In the genomic region with DNA sequence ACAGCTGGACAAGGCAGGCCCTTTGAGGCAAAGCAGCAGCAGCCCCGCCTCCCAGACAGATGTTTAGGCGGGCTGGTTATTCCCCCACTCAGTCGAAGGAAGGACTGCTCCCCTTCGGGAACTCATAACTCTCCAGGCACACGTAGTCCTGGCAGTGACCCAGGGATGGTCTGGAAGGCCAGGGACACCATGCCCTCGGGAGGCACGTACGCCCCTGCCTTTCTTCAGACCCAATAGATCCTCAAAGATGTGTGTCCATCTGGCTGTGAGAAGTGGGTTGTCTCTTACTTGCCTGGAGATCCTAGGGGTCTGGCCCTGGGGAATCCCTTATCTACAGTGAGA, we compare ENCODE assay signal across 9 mouse cellular contexts. TPM values are rescaled to one million over a fixed set of nuclear protein-coding genes. Genes with fewer than 3 reads are reported as not detected.
A peak's percentile ranks its signal among the peaks of the same experiment; 100 is the strongest.
DNase-seq lines count a peak whose midpoint lies in the region; ATAC-seq and TF ChIP-seq lines count a peak whose summit lies in the region.
"Had no signal": no experiment of that assay in that cellular context is flagged by ENCODE, and none has a peak within 500 bp of the region (broad histone marks: within the 10 kb centered on the region; RNA-seq: fewer than 3 reads in every experiment).

No protein-coding gene starts in this region.

- ATAC-seq in kidney, postnatal 0 days (replicated peaks; ENCODE audit: low FRiP score, low read depth) = no peak
- ATAC-seq in embryonic facial prominence, embryonic 11.5 days (replicated peaks; ENCODE audit: insufficient number of reproducible peaks, low FRiP score, low TSS enrichment, low read depth) = 0 out of 2 replicates have a peak, but pooled peaks have one; percentile 1
- ATAC-seq in hindbrain, postnatal 0 days = no peak
- ATAC-seq in midbrain, postnatal 0 days (ENCODE audit: low FRiP score) = no peak

- 2% methylated on average over 8 of the region's 8 CpGs for WGBS in kidney, postnatal 0 days
- 14% methylated on average over 8 of the region's 8 CpGs for WGBS in embryonic facial prominence, embryonic 11.5 days
- WGBS in hindbrain, postnatal 0 days = 5% methylated on average over 8 of the region's 8 CpGs
- 7% methylated on average over 8 of the region's 8 CpGs for WGBS in midbrain, postnatal 0 days

- peak overlapping the region; percentile 73; the same call in 1 of the 2 replicates for H3K27ac ChIP-seq in kidney, postnatal 0 days
- H3K27ac ChIP-seq in embryonic facial prominence, embryonic 11.5 days (replicated peaks; ENCODE audit: low read depth, low read length) = peak overlapping the region; percentile 59
- peak overlapping the region; percentile 36; the same call in 1 of the 2 replicates for H3K27ac ChIP-seq in hindbrain, postnatal 0 days
- H3K27ac ChIP-seq in midbrain, postnatal 0 days (ENCODE audit: low read depth, low read length) = 0 out of 2 replicates have a peak overlapping the region, but pooled peaks have one; percentile 38

- H3K9me3 ChIP-seq in kidney, postnatal 0 days (replicated peaks; ENCODE audit: low read length) = no peaks in the 10 kb centered on the region
- no peaks in the 10 kb centered on the region for H3K9me3 ChIP-seq in embryonic facial prominence, embryonic 11.5 days (replicated peaks; ENCODE audit: control insufficient read depth, low read length)
- H3K9me3 ChIP-seq in hindbrain, postnatal 0 days (ENCODE audit: low read length) = no peaks in the 10 kb centered on the region
- no peaks in the 10 kb centered on the region for H3K9me3 ChIP-seq in midbrain, postnatal 0 days (ENCODE audit: low read length)

- H3K9ac ChIP-seq in kidney, postnatal 0 days (ENCODE audit: low read depth, low read length) = peak overlapping the region; percentile 24; the same call in 1 of the 2 replicates
- H3K9ac ChIP-seq in embryonic facial prominence, embryonic 11.5 days (replicated peaks; ENCODE audit: low read length) = peak overlapping the region; percentile 54
- H3K9ac ChIP-seq in hindbrain, postnatal 0 days (replicated peaks; ENCODE audit: low read length) = peak overlapping the region; percentile 44
- H3K9ac ChIP-seq in midbrain, postnatal 0 days (replicated peaks; ENCODE audit: low read length, poor library complexity, severe bottlenecking) = peak overlapping the region; percentile 62

- H3K27me3 ChIP-seq in kidney, postnatal 0 days (ENCODE audit: insufficient read depth, low read length) = no peaks in the 10 kb centered on the region
- no peaks in the 10 kb centered on the region for H3K27me3 ChIP-seq in embryonic facial prominence, embryonic 11.5 days (ENCODE audit: control insufficient read depth, insufficient read depth, low read length)
- no peaks in the 10 kb centered on the region for H3K27me3 ChIP-seq in hindbrain, postnatal 0 days (ENCODE audit: insufficient read depth, low read length)
- H3K27me3 ChIP-seq in midbrain, postnatal 0 days (ENCODE audit: insufficient read depth, low read length) = no peaks in the 10 kb centered on the region

- H3K4me2 ChIP-seq in kidney, postnatal 0 days (ENCODE audit: low read length) = peak overlapping the region; percentile 94
- H3K4me2 ChIP-seq in embryonic facial prominence, embryonic 11.5 days (ENCODE audit: low read depth, low read length) = peak overlapping the region; percentile 54
- H3K4me2 ChIP-seq in hindbrain, postnatal 0 days (ENCODE audit: low read depth, low read length) = peak overlapping the region; percentile 68
- peak overlapping the region; percentile 72 for H3K4me2 ChIP-seq in midbrain, postnatal 0 days (ENCODE audit: low read depth, low read length, poor library complexity, severe bottlenecking)

- DNase-seq in kidney, postnatal 0 days (ENCODE audit: low spot score) = no peak
- no peak for DNase-seq in kidney, adult 18-20 months
- DNase-seq in embryonic facial prominence, embryonic 11.5 days (ENCODE audit: low spot score) = no peak
- DNase-seq in hindbrain, postnatal 0 days (ENCODE audit: low spot score) = no peak
- no peak for DNase-seq in midbrain, postnatal 0 days (ENCODE audit: low spot score)
- no peak for DNase-seq in Muller cell, postnatal 12 days (ENCODE audit: inconsistent ontology term)
- DNase-seq in c-Kit-positive CD71-positive TER-119-positive erythroid progenitor cells, embryonic 14.5 days (ENCODE audit: low spot score) = no peak
- no peak for DNase-seq in urinary bladder, postnatal 4 days (ENCODE audit: low spot score in 2 of 2)

- H3K36me3 ChIP-seq in kidney, postnatal 0 days (ENCODE audit: insufficient read depth, low read length) = no peaks in the 10 kb centered on the region
- no peaks in the 10 kb centered on the region for H3K36me3 ChIP-seq in embryonic facial prominence, embryonic 11.5 days (replicated peaks; ENCODE audit: control insufficient read depth, insufficient read depth, low read depth, low read length)
- H3K36me3 ChIP-seq in hindbrain, postnatal 0 days (ENCODE audit: insufficient read depth, low read length) = no peaks in the 10 kb centered on the region
- 0 out of 2 replicates have a peak, but pooled peaks cover 4% of the 10 kb centered on the region for H3K36me3 ChIP-seq in midbrain, postnatal 0 days (ENCODE audit: insufficient read depth, low read length)

- TF ChIP-seq CTCF in kidney, postnatal 0 days (IDR thresholded peaks at IDR 0.05; ENCODE audit: low read depth) = no peak
- TF ChIP-seq CTCF in hindbrain, postnatal 0 days (IDR thresholded peaks at IDR 0.05; ENCODE audit: low read depth) = no peak
- TF ChIP-seq CTCF in midbrain, postnatal 0 days (IDR thresholded peaks at IDR 0.05) = no peak

- H3K4me1 ChIP-seq in kidney, postnatal 0 days (replicated peaks; ENCODE audit: insufficient read depth, low read length) = peaks cover 35% of the 10 kb centered on the region; the same call in 1 of the 2 replicates
- H3K4me1 ChIP-seq in embryonic facial prominence, embryonic 11.5 days (ENCODE audit: control insufficient read depth, insufficient read depth, low read length) = peaks cover 6% of the 10 kb centered on the region; the same call in 1 of the 2 replicates
- H3K4me1 ChIP-seq in hindbrain, postnatal 0 days (ENCODE audit: insufficient read depth, low read length) = peaks cover 16% of the 10 kb centered on the region
- peaks cover 8% of the 10 kb centered on the region for H3K4me1 ChIP-seq in midbrain, postnatal 0 days (ENCODE audit: insufficient read depth, low read length)

- no peak overlapping the region; the same call in 1 of the 2 replicates for H3K4me3 ChIP-seq in kidney, postnatal 0 days (replicated peaks; ENCODE audit: low read depth, low read length)
- H3K4me3 ChIP-seq in embryonic facial prominence, embryonic 11.5 days (ENCODE audit: low read depth, low read length) = peak overlapping the region; percentile 22
- H3K4me3 ChIP-seq in hindbrain, postnatal 0 days (ENCODE audit: low read length) = peak overlapping the region; percentile 45
- peak overlapping the region; percentile 43 for H3K4me3 ChIP-seq in midbrain, postnatal 0 days (ENCODE audit: low read depth, low read length)

RNA-seq across cellular contexts. Expression of gene Rassf7, which starts 6.4 kb away (rescaled TPM):
- 61.5 and 62.5 TPM in 2 replicates for polyA plus RNA-seq in kidney, postnatal 0 days (2015; fragmentation: Nextera tagmentation; extraction: Ambion mirVana)
- 33.0 and 34.5 TPM in 2 replicates for polyA plus RNA-seq in embryonic facial prominence, embryonic 11.5 days (2014; fragmentation: Nextera tagmentation; extraction: Ambion mirVana)
- total RNA-seq in hindbrain, postnatal 0 days (2014; rRNA removed) = 24.5 and 35.7 TPM in 2 replicates
- polyA plus RNA-seq in hindbrain, postnatal 0 days (2015; fragmentation: Nextera tagmentation; extraction: Ambion mirVana) = 19.6 and 23.3 TPM in 2 replicates
- total RNA-seq in midbrain, postnatal 0 days (2014; rRNA removed) = 15.5 and 23.5 TPM in 2 replicates
- polyA plus RNA-seq in midbrain, postnatal 0 days (2015; fragmentation: Nextera tagmentation; extraction: Ambion mirVana) = 20.7 and 21.7 TPM in 2 replicates

RNA-seq across cellular contexts. Expression of gene Phrf1, which starts 6.5 kb away (rescaled TPM):
- polyA plus RNA-seq in kidney, postnatal 0 days (2015; fragmentation: Nextera tagmentation; extraction: Ambion mirVana) = 37.2 and 39.8 TPM in 2 replicates
- 63.4 and 76.7 TPM in 2 replicates for polyA plus RNA-seq in embryonic facial prominence, embryonic 11.5 days (2014; fragmentation: Nextera tagmentation; extraction: Ambion mirVana)
- 52.2 and 56.4 TPM in 2 replicates for total RNA-seq in hindbrain, postnatal 0 days (2014; rRNA removed)
- polyA plus RNA-seq in hindbrain, postnatal 0 days (2015; fragmentation: Nextera tagmentation; extraction: Ambion mirVana) = 35.6 and 38.0 TPM in 2 replicates
- 46.3 and 54.6 TPM in 2 replicates for total RNA-seq in midbrain, postnatal 0 days (2014; rRNA removed)
- 35.1 and 39.5 TPM in 2 replicates for polyA plus RNA-seq in midbrain, postnatal 0 days (2015; fragmentation: Nextera tagmentation; extraction: Ambion mirVana)

RNA-seq across cellular contexts. Expression of gene Lmntd2, which starts 8.2 kb away (rescaled TPM):
- 2.6 and 2.9 TPM in 2 replicates for polyA plus RNA-seq in kidney, postnatal 0 days (2015; fragmentation: Nextera tagmentation; extraction: Ambion mirVana)
- 2.5 and 2.6 TPM in 2 replicates for polyA plus RNA-seq in embryonic facial prominence, embryonic 11.5 days (2014; fragmentation: Nextera tagmentation; extraction: Ambion mirVana)
- total RNA-seq in hindbrain, postnatal 0 days (2014; rRNA removed) = 0.14 TPM in 1 of 2 replicates, not detected in the other
- polyA plus RNA-seq in hindbrain, postnatal 0 days (2015; fragmentation: Nextera tagmentation; extraction: Ambion mirVana) = 0.29 and 0.40 TPM in 2 replicates
- not detected in 2 replicates for total RNA-seq in midbrain, postnatal 0 days (2014; rRNA removed)
- polyA plus RNA-seq in midbrain, postnatal 0 days (2015; fragmentation: Nextera tagmentation; extraction: Ambion mirVana) = 0.10 and 0.36 TPM in 2 replicates
- total RNA-seq: hematopoietic stem cell, adult 5-6 weeks had no signal

RNA-seq across cellular contexts. Expression of gene Lrrc56, which starts 28.1 kb away (rescaled TPM):
- 9.9 and 10.8 TPM in 2 replicates for polyA plus RNA-seq in kidney, postnatal 0 days (2015; fragmentation: Nextera tagmentation; extraction: Ambion mirVana)
- 8.2 and 8.7 TPM in 2 replicates for polyA plus RNA-seq in embryonic facial prominence, embryonic 11.5 days (2014; fragmentation: Nextera tagmentation; extraction: Ambion mirVana)
- total RNA-seq in hindbrain, postnatal 0 days (2014; rRNA removed) = 9.5 and 19.7 TPM in 2 replicates
- 5.7 and 7.2 TPM in 2 replicates for polyA plus RNA-seq in hindbrain, postnatal 0 days (2015; fragmentation: Nextera tagmentation; extraction: Ambion mirVana)
- 11.5 and 14.9 TPM in 2 replicates for total RNA-seq in midbrain, postnatal 0 days (2014; rRNA removed)
- 8.6 TPM in 2 replicates for polyA plus RNA-seq in midbrain, postnatal 0 days (2015; fragmentation: Nextera tagmentation; extraction: Ambion mirVana)

RNA-seq across cellular contexts. Expression of gene Hras, which starts 28.3 kb away (rescaled TPM):
- polyA plus RNA-seq in kidney, postnatal 0 days (2015; fragmentation: Nextera tagmentation; extraction: Ambion mirVana) = 91.5 and 95.5 TPM in 2 replicates
- 91.4 and 91.7 TPM in 2 replicates for polyA plus RNA-seq in embryonic facial prominence, embryonic 11.5 days (2014; fragmentation: Nextera tagmentation; extraction: Ambion mirVana)
- 115 and 120 TPM in 2 replicates for total RNA-seq in hindbrain, postnatal 0 days (2014; rRNA removed)
- 189 and 204 TPM in 2 replicates for polyA plus RNA-seq in hindbrain, postnatal 0 days (2015; fragmentation: Nextera tagmentation; extraction: Ambion mirVana)
- 109 and 113 TPM in 2 replicates for total RNA-seq in midbrain, postnatal 0 days (2014; rRNA removed)
- polyA plus RNA-seq in midbrain, postnatal 0 days (2015; fragmentation: Nextera tagmentation; extraction: Ambion mirVana) = 209 TPM in 2 replicates
